Mouse (Mus musculus) midbrain, postnatal 0 days (tissue): Measurements from ENCODE around the gene Phgdh. TPM values are rescaled to one million over a fixed set of nuclear protein-coding genes. Genes with fewer than 3 reads are reported as not detected.

ENCODE experiments used
- ATAC-seq: fragments of 200-750 bp; cut with Nextera tagmentation; 2 replicates; pipeline ENCODE4 v1.8.0; 2017; ENCODE audit warnings: moderate number of reproducible peaks, mild to moderate bottlenecking, moderate TSS enrichment, moderate library complexity; ENCODE audit not compliant: low FRiP score
- DNase-seq: peaks from one replicate; pipeline ENCODE4 v3.0.0-alpha.2; 2015; ENCODE audit warnings: low spot score
- H3K27ac ChIP-seq: fragments of 300-500 bp; sonication (generic); 2 replicates; pipeline ENCODE4 v1.5.1; 2014; ENCODE audit warnings: low read depth, mild to moderate bottlenecking, low read length, mixed read lengths
- H3K27me3 ChIP-seq: fragments of 300-500 bp; sonication (generic); 2 replicates; pipeline ENCODE4 v1.6.1; 2014; ENCODE audit warnings: low read length, control low read depth, mixed read lengths; ENCODE audit not compliant: insufficient read depth
- H3K36me3 ChIP-seq: fragments of 300-500 bp; sonication (generic); 2 replicates; pipeline ENCODE4 v1.6.1; 2014; ENCODE audit warnings: low read length, control low read depth, mixed read lengths; ENCODE audit not compliant: insufficient read depth
- H3K4me1 ChIP-seq: fragments of 300-500 bp; sonication (generic); 2 replicates; pipeline ENCODE4 v1.6.1; 2014; ENCODE audit warnings: mild to moderate bottlenecking, control low read depth, antibody characterized with exemption, low read length, mixed read lengths; ENCODE audit not compliant: insufficient read depth
- H3K4me2 ChIP-seq: fragments of 300-500 bp; sonication (generic); 2 replicates; pipeline ENCODE4 v1.6.1; 2014; ENCODE audit warnings: low read depth, mild to moderate bottlenecking, low read length, mixed read lengths; ENCODE audit not compliant: poor library complexity, severe bottlenecking
- H3K4me3 ChIP-seq: fragments of 300-500 bp; sonication (generic); 2 replicates; pipeline ENCODE4 v1.5.1; 2014; ENCODE audit warnings: low read depth, mild to moderate bottlenecking, low read length, moderate library complexity
- H3K9ac ChIP-seq: fragments of 300-500 bp; sonication (generic); replicated peaks from 2 replicates; pipeline ENCODE4 v1.6.1; 2014; ENCODE audit warnings: mild to moderate bottlenecking, low read length, moderate library complexity, mixed read lengths; ENCODE audit not compliant: poor library complexity, severe bottlenecking
- H3K9me3 ChIP-seq: fragments of 300-500 bp; sonication (generic); 2 replicates; pipeline ENCODE4 v1.6.1; 2016; ENCODE audit warnings: low read length, control low read depth
- CTCF ChIP-seq: IDR thresholded peaks from 2 replicates; pipeline ENCODE4 v1.5.1; 2016; ENCODE audit warnings: antibody characterized with exemption, mild to moderate bottlenecking
- WGBS: fragments of 180-500 bp; shearing (Covaris S2); extraction: QIAGEN DNeasy Blood & Tissue Kit; methylation state at CpG from one replicate; pipeline ENCODE4 v1.1.7; 2014; 5-methylcytosine and 5-hydroxymethylcytosine counted together
- polyA plus RNA-seq: library from polyadenylated mRNA; unstranded; fragments of >200 nt; fragmentation: Nextera tagmentation; extraction: Ambion mirVana; gene quantifications from 2 replicates; pipeline ENCODE4 v1.2.1, GENCODE M21; 2015
- total RNA-seq: library from RNA; depleted of rRNA; stranded (reverse); fragments of >200 nt; gene quantifications from 2 replicates; pipeline ENCODE4 v1.2.3, GENCODE M21; 2014

Phgdh gene
- total and polyA plus RNA-seq, 2 experiments from 2014 or later: 148 to 206 TPM

- ATAC-seq (peak; percentile 50; the same call in 1 of the 2 replicates), DNase-seq (no peak)
- under 1% methylated on average over 46 of the region's 46 CpGs for WGBS
- Histone ChIP-seq H3K4me3 (peak overlapping the region; percentile 55), H3K4me2 (peak overlapping the region; percentile 98), H3K27ac (peak overlapping the region; percentile 33), H3K9ac (peak overlapping the region; percentile 54), H3K36me3 (no peaks in the 10 kb centered on the region), H3K27me3 (0 out of 2 replicates have a peak, but pooled peaks cover 3% of the 10 kb centered on the region), H3K9me3 (no peaks in the 10 kb centered on the region), H3K4me1 (peaks cover 7% of the 10 kb centered on the region; the same call in 1 of the 2 replicates)
- no peak for TF ChIP-seq CTCF
These were observed 589 bp downstream of the Phgdh start for GRCm38 (mm10) chr3:98339097-98339705.

GRCm38 (mm10) chr3:98338584-98339041, 1.2 kb downstream of the Phgdh start:
- peak overlapping the region; percentile 55 for H3K4me3 ChIP-seq
- 0 out of 2 replicates have a peak, but pooled peaks have one; percentile 42 for ATAC-seq

GRCm38 (mm10) chr3:98336661-98337654, 2.8 kb downstream of the Phgdh start:
- H3K27me3 ChIP-seq: 0 out of 2 replicates have a peak, but pooled peaks cover 3% of the 10 kb centered on the region
- peak overlapping the region; percentile 98 for H3K4me2 ChIP-seq
- 49% methylated on average over 22 of the region's 22 CpGs for WGBS
- peak overlapping the region; percentile 43; the same call in 1 of the 2 replicates for H3K27ac ChIP-seq
- H3K4me1 ChIP-seq: peaks cover 7% of the 10 kb centered on the region; the same call in 1 of the 2 replicates
- no peaks in the 10 kb centered on the region for H3K9me3 ChIP-seq
- H3K4me3 ChIP-seq: no peak overlapping the region
- ATAC-seq: peak; percentile 61
- 0 out of 2 replicates have a peak overlapping the region, but pooled peaks have one; percentile 24 for H3K9ac ChIP-seq
- H3K36me3 ChIP-seq: no peaks in the 10 kb centered on the region
- no peak for TF ChIP-seq CTCF
- peak; percentile 78 for DNase-seq

More at GRCm38 (mm10) chr3:98338584-98339041, 1.2 kb downstream of the Phgdh start:
- Histone ChIP-seq H3K4me1 (peaks cover 7% of the 10 kb centered on the region; the same call in 1 of the 2 replicates), H3K27me3 (0 out of 2 replicates have a peak, but pooled peaks cover 3% of the 10 kb centered on the region), H3K9me3 (no peaks in the 10 kb centered on the region), H3K9ac (peak overlapping the region; percentile 54; the same call in 1 of the 2 replicates), H3K4me2 (peak overlapping the region; percentile 98), H3K27ac (peak overlapping the region; percentile 33), H3K36me3 (no peaks in the 10 kb centered on the region)
- TF ChIP-seq CTCF: no peak
- WGBS: 8% methylated on average over 15 of the region's 15 CpGs
- DNase-seq: no peak

GRCm38 (mm10) chr3:98335886-98336285, 3.9 kb downstream of the Phgdh start:
- H3K4me1 ChIP-seq: peaks cover 7% of the 10 kb centered on the region; the same call in 1 of the 2 replicates
- no peak overlapping the region for H3K27ac ChIP-seq
- no peaks in the 10 kb centered on the region for H3K9me3 ChIP-seq
- no peak for ATAC-seq
- 59% methylated on average over 7 of the region's 7 CpGs for whole genome bisulfite sequencing
- no peak for DNase-seq
- H3K36me3 ChIP-seq: no peaks in the 10 kb centered on the region
- no peak for TF ChIP-seq CTCF
- H3K4me3 ChIP-seq: no peak overlapping the region
- H3K27me3 ChIP-seq: 0 out of 2 replicates have a peak, but pooled peaks cover 3% of the 10 kb centered on the region
- H3K9ac ChIP-seq: no peak overlapping the region
- no peak overlapping the region for H3K4me2 ChIP-seq

- Histone ChIP-seq H3K4me2 (no peak overlapping the region), H3K9ac (no peak overlapping the region)
These were observed 4.5 kb downstream of the Phgdh start for GRCm38 (mm10) chr3:98335331-98335730.

More at GRCm38 (mm10) chr3:98335331-98335730, 4.5 kb downstream of the Phgdh start:
- Histone ChIP-seq H3K27me3 (0 out of 2 replicates have a peak, but pooled peaks cover 3% of the 10 kb centered on the region), H3K27ac (no peak overlapping the region; the same call in 1 of the 2 replicates), H3K9me3 (no peaks in the 10 kb centered on the region), H3K4me1 (peaks cover 7% of the 10 kb centered on the region; the same call in 1 of the 2 replicates), H3K4me3 (no peak overlapping the region), H3K36me3 (no peaks in the 10 kb centered on the region)
- no peak for ATAC-seq
- TF ChIP-seq CTCF: no peak
- DNase-seq: no peak
